Mouse (Mus musculus): ENCODE measurements at regions not wholly inside any gene's neighbourhood (a gene's known extent, or its start where the extent isn't known, plus 50 kb on each side); places are given as distances from the start of the nearest gene placed in this dataset.

- DNase-seq (ENCODE audit: low spot score in 2 of 2): no peak
These were observed 191.6 kb upstream of the Tgfbr2 start for GRCm38 (mm10) chr9:116366713-116367112.

GRCm38 (mm10) chr9:116366193-116366592, 191.0 kb upstream of the Tgfbr2 start:
- DNase-seq (ENCODE audit: low spot score in 2 of 2): no peak

GRCm38 (mm10) chr9:116365701-116366100, 190.5 kb upstream of the Tgfbr2 start:
- no peak for DNase-seq (ENCODE audit: low spot score in 2 of 2)

- no peak for DNase-seq (ENCODE audit: low spot score in 2 of 2)
These were observed 190.0 kb upstream of the Tgfbr2 start for GRCm38 (mm10) chr9:116365016-116365685.

GRCm38 (mm10) chr9:116361092-116361491, 185.9 kb upstream of the Tgfbr2 start:
- no peak for DNase-seq (ENCODE audit: low spot score in 2 of 2)

GRCm38 (mm10) chr9:116354056-116354732, 179.0 kb upstream of the Tgfbr2 start:
- DNase-seq (ENCODE audit: low spot score in 2 of 2): no peak

- DNase-seq (ENCODE audit: low spot score in 2 of 2): no peak
These were observed 177.8 kb upstream of the Tgfbr2 start for GRCm38 (mm10) chr9:116352801-116353494.

GRCm38 (mm10) chr9:116350804-116351547, 175.8 kb upstream of the Tgfbr2 start:
- peak in 1 of 2 experiments; percentile 49 for DNase-seq (ENCODE audit: low spot score in 2 of 2)

GRCm38 (mm10) chr9:116347021-116347420, 171.9 kb upstream of the Tgfbr2 start:
- DNase-seq (ENCODE audit: low spot score in 2 of 2): no peak

GRCm38 (mm10) chr9:116346495-116346894, 171.3 kb upstream of the Tgfbr2 start:
- no peak for DNase-seq (ENCODE audit: low spot score in 2 of 2)

- no peak for DNase-seq (ENCODE audit: low spot score in 2 of 2)
These were observed 167.9 kb upstream of the Tgfbr2 start for GRCm38 (mm10) chr9:116343086-116343481.

- no peak for DNase-seq (ENCODE audit: low spot score in 2 of 2)
These were observed 167.4 kb upstream of the Tgfbr2 start for GRCm38 (mm10) chr9:116342446-116343085.

- no peak for DNase-seq (ENCODE audit: low spot score in 2 of 2)
These were observed 166.8 kb upstream of the Tgfbr2 start for GRCm38 (mm10) chr9:116342009-116342408.

GRCm38 (mm10) chr9:116340952-116341351, 165.8 kb upstream of the Tgfbr2 start:
- no peak for DNase-seq (ENCODE audit: low spot score in 2 of 2)

- DNase-seq (ENCODE audit: low spot score in 2 of 2): no peak
These were observed 163.6 kb upstream of the Tgfbr2 start for GRCm38 (mm10) chr9:116338729-116339100.

- DNase-seq (ENCODE audit: low spot score in 2 of 2): no peak
These were observed 163.1 kb upstream of the Tgfbr2 start for GRCm38 (mm10) chr9:116338093-116338728.

GRCm38 (mm10) chr9:116337446-116338010, 162.4 kb upstream of the Tgfbr2 start:
- DNase-seq (ENCODE audit: low spot score in 2 of 2): no peak

GRCm38 (mm10) chr9:116335561-116336478, 160.7 kb upstream of the Tgfbr2 start:
- DNase-seq (ENCODE audit: low spot score in 2 of 2): no peak

- no peak for DNase-seq (ENCODE audit: low spot score in 2 of 2)
These were observed 158.8 kb upstream of the Tgfbr2 start for GRCm38 (mm10) chr9:116333956-116334463.

All from cerebellum, postnatal 4 days (tissue).